Mouse (Mus musculus) T-helper 2 cell (primary cell): ENCODE data around the gene Scmh1.

ENCODE experiments used
- in situ Hi-C: fragments of 300-600 bp; cut with MboI, MseI; formaldehyde crosslinking; loops from one replicate; pipeline ENCODE4 v1.15.1; 2025; ENCODE audit warnings: high pct_unique_total_duplicates

The Scmh1 gene

DNA sequence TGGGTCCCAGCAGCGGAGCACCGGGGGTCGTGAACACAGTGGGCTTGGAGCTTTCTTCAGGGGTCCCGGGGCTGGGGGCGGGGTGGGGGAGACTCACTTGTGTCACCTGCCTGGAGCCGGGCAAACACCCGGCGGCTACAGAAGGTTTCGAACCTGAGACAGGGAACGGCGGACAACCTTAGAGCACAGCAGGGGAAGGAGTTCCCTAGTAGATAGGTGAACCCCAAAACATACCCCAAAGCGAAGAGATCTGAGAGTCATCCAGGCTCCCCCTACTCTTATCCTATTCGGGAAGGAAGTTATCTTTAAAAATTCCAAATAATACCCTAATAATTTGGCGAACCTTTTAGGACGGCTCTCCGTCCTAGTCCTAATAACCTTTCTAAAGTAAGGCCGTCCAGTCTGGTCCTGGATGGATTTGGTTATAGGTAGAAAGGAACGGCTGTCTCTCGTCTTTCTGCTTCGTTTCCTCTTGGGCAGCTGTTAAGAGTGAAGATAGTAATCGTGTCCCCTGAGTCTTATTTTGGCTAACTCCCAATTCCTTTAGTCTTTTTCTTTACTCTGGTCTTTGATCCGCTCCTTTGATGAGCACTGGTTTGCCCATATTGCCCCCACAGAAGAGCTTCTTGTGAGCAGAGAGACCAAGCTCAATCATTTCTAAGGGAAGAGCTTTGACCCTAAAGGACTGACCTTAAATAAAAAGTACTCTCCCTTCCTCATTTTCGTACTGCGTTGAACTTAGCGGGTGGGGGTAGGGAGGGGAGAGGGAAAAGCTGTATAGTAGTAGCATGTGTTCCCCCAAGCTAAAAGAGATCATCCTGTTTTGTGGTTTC lies 941 bp downstream of the Scmh1 start:
- in situ Hi-C loops, result no loop called here

DNA sequence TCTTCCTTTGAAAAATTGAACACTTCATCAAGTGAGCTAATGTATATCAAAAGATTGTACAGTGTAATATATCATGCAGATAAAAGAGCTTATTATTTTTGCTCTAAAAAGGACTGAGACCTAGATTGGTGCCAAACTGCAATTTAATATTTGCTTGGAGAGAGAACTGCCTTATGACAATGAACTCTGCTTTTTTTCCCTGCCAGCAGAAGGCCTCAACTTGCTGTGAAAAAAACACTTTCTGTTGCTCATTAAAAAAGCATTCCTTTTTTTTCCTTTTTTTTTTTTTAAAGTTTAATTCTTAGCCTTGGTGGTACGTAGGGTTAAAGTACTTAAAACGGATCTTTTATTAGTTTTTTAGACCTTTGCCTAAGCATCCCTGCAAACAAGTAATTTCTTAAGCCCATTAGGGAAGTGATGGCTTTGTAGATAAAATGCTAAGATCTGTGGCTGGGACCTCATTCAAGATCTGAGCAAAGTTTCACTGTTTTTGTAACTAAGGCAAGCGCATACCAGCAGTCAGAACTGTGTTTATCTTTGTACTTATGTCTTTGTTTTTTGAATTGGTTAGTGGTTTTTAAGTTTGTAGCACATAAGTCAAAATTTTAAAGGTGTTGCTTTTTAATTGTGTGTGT lies 1.7 kb downstream of the Scmh1 start:
- in situ Hi-C loops, result no loop called here

DNA sequence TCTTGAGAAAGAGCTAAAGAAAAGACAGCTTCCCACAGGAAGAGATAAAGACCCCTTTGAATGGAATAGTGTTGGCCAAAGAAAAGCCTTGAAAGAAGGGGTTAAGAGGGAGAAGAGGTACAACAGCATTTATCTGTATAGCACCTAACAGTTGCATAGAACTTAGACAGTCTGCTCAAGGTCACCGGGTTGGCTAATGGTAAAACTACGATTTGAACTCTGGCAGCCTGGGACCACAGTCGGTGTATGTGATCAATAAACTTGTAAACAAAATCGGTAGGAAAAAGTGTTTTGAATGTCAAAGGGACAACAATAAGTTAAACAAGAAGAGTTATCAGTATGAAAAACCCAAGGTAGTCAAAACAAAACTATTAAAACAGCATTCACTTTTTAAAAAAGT lies 13.0 kb downstream of the Scmh1 start:
- in situ Hi-C loops, result no loop called here

DNA sequence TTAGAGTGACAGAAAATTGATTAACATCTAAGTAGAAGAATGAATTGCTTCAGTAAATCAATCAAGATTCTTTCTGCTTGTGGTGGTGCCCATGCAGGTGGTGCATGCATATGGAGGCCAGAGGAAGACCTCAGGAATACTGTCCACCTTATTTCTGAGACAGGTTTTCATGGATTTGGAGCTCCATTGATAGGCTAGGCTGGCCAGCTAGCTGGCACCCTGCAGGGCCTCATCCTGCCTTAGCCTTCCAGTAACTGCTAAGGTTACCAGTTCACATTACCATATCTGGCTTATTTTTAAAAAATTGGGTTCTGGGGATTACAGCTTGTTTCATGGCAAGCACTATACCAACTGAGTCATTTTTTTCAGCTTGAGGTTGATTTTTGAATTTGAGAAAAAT lies 15.1 kb downstream of the Scmh1 start:
- in situ Hi-C loops, result loop anchor here (10.0 kb wide), 1 partner anchor 515 kb away; no protein-coding TSS in a partner anchor

DNA sequence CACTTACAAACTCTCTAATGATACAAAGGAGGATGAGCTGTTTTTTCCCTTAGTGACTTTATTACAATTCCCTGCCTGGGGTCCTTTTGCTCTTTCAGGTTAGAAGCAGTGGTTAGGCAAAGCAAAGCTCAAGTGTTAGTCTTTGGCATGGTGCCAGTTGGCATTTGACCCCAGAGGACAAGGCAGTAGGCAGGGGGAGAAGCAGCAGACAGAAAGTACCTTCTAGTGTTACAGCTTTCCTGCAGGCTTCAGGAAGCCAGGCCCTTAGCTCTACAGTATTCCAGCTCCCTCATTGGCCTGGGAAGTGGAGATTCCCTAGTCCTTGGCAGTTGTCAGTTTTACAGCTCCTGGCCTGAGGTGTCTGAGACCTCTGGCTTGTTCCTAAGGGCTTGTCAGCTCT lies 15.6 kb downstream of the Scmh1 start:
- in situ Hi-C loops, result loop anchor here (10.0 kb wide), 1 partner anchor 516 kb away; no protein-coding TSS in a partner anchor

DNA sequence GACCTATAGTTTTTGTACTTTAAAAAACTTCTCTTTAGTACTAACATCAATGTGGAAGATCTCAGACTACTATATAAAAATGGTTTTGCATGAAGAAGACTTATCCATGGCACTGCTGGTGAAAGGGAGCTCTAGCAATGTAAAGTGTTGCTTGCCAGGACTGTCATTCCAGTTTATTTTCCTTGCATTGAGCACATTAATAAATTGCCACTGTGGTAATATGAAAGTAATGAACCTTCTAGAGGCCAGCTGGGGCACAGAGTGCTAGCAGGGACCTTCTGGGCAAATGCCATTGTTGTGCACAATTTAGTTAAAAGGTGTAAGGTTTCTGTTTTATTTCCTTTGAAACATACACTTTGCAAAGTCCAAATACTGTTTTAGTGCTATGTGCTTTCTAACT lies 25.5 kb downstream of the Scmh1 start:
- in situ Hi-C loops, result no loop called here

DNA sequence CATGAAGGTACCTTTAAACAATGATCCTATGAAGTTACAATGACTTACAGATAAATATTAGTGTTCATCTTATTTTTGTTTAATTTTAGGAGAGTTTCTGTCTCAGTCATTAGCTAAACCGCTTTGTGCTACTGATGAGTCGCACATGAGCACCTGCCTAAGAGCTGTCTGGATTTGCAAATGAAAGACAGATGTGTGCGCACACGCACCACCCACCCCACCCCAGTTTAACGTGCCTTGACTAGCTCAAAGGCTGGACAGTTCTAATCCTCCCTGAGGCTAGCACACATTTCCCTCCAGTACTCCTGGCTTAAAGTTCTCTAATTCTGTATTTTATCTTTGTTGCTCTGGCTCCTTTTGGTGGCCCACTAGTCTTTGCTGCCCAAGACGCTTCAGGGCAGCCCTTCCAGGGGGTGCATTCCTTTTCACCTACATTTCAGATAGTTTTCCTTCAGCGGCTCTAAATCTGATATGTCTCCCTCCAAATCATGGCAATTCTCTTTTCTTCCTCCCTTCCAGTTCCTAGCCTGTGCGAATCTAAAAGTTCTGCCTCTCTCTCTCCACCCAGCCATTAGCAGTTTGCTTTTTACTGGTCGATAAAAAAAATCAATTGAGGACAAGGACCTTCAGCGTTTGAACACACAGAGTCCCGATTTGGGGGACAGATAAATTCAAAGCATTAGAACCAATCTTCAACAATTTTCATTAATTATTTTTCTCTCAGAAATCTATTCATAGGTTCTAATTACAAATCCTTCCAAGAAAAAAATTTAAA lies 27.7 kb downstream of the Scmh1 start:
- in situ Hi-C loops, result no loop called here

DNA sequence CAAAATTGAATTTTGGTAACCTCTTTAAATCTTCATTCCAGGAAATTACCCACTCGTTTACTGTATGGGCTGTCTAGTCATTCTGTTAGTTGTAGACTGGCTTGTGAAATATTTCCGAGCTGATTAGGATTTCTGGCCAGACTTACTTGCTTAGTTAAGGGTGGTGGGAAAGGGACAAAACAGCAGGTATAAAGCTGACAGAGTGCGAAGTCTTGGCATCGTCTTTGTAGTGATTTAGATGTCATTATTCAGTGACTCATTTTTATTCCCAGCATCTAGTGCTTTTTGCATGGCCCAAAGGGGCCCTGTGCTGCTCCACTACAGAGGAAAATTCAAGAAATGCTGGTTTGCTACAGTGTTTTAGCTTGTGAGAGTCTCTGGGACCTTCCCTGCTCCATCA lies 56.7 kb downstream of the Scmh1 start:
- in situ Hi-C loops, result no loop called here

DNA sequence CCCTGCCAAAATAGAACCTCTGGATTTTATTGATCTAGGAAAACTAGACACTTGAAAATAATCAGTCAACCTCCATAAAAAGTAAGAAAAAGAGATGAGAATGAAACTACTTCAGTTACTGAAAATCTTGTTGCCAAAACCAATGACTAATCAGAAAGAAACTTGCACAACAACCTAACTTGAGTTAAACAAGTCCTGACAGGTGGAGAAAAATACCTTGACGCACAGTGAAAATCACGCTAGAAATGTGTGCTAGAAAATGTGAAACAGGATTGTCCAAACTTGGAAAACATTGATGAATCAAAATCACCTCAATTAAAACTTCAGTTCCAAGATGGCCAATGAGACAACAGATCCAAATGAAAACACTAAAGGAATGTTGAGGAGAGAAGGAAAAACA lies 67.9 kb downstream of the Scmh1 start:
- in situ Hi-C loops, result no loop called here

DNA sequence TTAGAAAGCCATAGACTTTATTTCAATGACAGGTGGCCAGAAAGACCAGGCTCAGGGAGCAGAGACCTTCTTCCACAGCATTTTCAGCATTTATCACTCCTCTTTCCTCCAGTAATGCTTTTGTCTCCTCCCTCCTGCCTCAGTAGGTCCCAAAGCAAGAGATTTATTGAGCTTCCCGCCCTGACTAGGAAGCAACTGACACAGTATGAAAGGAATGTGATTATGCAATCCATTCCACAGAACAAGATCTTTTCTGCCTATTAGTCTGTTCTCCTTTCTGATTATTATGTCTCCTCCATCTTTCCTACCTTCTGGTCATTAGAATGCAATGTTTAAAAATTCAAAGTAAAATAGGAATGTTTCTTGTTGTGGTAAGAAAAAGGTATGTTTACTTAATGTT lies 82.6 kb downstream of the Scmh1 start:
- in situ Hi-C loops, result loop anchor here (25.0 kb wide), 1 partner anchor 1575 kb away; the partner anchor contains the start of gene Olfr1329

DNA sequence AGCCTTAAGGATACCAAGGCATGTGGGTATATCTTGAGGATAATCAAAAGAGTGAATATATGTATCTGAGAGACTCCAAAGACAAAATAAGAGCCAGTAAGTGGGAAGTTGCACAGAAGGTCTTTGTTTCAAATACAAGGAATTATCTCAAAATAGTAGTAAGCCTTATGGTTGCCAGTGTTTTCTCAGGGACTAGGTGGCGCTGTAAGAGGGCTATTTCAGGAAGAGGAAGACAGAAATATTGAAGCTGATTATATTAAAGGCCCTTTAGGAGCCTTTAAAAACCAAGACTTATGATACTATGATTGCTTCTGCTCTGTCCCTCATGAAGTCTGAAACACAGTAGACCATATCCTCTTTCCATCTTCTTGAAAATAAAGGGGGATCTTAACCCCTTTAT lies 101.9 kb downstream of the Scmh1 start:
- in situ Hi-C loops, result no loop called here

DNA sequence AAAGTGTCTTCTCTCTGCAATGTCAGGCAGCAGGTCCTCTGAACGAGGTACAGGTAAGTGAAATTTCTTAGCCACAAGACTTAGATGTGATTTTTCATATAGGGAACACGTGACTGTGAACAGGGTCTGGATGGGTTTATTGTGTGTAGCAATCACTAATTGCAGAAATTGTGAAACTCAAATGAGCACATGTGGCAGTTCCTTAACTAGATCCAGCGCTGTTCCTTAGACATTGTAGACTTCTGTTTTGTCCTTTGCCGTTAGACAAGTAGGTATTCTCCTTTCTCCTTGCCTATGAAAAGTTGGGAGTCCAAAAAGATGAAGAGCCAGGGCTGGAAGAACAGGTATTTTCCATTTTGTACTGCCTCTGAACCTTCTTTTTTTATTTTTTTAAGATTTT lies 106.1 kb downstream of the Scmh1 start:
- in situ Hi-C loops, result no loop called here

DNA sequence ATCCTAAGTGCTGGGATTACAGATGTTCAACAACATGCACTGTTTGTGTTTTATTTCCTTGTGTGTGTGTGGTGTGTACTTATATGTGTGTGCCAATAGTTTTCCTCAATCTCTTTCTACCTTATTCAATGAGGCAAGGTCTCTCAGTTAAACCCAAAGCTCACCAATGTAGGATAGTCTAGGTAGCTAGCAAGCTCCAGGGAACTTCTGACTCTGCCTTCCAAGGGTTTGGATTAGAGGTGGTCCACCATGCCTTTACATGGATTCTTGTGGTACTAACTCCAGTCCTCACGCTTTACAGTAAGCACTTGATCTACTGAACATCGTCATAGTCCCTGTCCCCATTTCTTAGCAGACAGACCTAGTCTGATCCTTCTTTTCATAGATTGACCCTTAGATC lies 109.3 kb downstream of the Scmh1 start:
- in situ Hi-C loops, result no loop called here

DNA sequence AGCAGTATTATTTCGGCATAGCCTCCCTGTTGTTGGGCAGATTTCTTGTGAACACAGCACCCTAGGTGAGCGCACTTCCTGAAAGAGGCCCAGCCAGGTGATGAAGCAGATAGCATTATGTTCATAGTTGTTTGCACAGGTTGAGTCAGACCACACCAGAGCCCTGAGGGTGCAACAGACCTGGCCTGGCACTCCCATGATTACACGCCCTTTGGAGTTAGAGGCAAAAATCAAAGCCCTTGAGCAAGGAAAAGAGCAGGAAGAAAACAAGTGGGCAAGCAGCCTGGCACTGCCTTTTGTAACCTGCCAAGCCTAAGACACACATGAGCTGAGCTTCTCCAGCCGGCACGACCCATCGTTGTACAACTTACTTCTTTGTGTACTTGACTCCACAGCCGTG lies 111.4 kb downstream of the Scmh1 start:
- in situ Hi-C loops, result no loop called here

DNA sequence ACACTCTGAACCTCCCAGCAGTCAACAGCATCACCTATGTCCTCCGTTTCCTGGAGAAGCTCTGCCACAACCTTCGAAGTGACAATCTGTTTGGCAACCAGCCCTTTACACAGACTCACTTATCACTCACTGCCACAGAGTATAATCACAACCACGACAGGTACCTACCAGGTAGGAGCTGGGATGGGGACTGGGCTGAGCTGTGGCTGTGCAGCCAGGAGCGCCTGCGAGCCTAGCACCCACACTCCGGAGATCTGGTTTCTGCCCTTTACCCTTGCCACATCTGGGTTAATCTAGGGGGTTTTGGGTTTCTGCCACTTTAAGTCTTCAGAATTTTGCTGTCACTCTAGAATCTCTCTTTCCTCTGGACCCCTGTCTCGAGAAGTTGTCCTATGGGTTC lies 111.8 kb downstream of the Scmh1 start:
- in situ Hi-C loops, result no loop called here

DNA sequence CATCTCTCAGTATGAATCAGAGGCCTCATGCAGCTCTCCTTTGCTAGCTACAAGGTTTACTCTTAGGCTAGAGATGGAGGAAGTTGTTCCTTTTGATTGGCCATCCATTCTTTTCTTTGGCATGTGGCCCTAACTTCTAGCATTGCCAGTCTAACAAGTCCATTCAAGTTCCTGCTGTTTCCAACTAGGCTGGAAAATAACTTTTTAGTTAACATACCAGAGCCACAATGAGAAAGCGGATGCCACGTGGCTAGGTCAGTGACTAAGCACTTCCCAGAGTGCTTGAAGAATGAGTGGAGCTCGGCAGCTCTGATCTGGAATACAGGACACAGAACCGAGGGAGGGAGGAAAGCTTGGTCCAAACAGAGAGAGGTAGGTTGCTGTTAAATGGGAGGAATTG lies 112.3 kb downstream of the Scmh1 start:
- in situ Hi-C loops, result no loop called here

DNA sequence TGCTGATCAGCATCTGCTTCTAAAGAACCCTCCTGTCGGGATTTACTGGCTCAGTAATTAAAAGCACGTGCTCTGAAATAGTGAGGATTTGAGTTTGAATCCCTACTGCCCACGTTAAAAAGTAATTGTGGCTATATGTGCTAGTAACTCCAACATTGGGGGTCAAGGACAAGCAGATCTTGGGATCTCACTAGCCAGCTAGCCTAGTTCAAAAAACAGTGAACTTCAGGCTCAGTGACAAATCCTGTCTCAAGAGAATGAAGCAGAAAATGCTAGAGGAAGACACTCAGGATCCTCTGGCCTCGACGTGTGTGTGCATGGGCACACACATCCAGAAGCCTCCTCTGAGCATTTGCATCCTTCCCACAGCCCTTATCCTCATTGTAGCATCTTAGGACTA lies 116.7 kb downstream of the Scmh1 start:
- in situ Hi-C loops, result no loop called here

DNA sequence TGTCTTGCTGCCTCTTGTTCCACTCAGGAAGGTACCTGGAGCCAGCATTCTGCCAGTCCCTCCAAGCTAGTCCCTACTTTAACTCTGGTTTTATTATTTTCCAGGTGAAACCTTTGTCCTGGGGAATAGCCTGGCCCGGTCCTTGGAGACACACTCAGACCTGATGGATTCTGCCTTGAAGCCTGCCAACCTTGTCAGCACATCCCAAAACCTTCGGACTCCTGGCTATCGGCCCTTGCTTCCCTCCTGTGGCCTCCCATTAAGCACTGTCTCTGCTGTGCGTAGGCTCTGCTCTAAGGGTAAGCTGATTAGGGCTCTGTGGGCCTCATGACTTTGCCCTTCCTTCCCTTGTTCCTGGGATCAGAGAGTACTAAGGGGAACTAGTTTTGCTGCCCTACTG lies 117.3 kb downstream of the Scmh1 start:
- in situ Hi-C loops, result no loop called here

DNA sequence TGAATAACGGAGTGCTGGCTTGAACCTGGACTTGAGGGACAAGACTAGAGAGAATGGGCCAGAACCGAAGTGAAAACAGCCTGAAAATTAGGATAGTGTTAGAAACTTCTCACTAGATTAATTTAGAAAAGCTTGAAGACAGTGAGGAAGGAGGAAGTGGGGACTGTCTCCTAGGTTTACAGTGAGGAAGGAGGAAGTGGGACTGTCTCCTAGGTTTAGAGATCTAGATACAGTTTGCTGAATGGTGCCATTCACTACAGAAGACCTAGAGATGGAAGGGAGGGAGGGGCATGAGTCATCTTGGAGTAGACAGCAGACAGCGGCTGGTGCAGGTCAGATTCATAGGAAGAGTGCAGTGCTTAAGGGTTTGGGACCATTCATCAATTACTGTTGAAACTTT lies 118.0 kb downstream of the Scmh1 start:
- in situ Hi-C loops, result no loop called here

DNA sequence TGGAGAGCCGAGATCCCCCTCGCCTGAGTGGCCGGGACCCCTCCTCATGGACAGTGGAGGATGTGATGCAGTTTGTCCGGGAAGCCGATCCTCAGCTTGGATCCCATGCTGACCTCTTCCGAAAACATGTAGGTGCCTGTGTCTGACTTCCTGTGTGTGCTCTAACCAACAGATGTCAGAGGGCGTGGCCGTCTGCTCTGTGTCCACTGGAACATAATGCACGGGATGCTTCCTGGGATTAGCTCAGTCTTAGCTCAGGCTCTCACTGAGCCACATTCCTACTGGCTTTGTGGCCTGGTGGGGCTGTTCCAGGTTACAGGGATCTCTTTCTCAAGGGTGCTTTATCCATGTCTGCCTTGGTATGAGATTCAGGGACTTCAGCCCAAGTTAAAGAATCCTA lies 123.1 kb downstream of the Scmh1 start:
- in situ Hi-C loops, result no loop called here

DNA sequence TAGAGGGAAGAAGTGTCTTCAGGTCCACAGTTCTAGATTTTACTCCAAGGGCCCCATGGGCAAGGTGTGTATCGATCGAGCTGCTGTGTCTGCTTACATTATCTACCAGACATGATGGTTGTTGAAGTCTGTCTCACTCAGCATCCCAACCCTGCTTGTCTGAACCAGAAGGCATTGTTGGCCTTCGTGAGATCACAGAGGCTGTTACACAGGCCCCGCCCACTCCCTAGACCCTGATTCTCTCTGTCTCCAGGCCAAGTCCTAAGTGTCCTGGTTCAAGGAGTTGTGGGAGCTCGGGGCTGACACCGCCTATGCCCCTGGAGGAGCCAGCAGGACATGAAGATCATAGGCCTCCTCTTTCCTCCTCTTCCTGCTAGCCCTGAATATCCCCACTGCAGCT lies 126.9 kb downstream of the Scmh1 start, which contains the start of gene Slfnl1:
TSS of gene Slfnl1 (plus strand) at position 246 of the 400 bp plus-strand sequence.
- in situ Hi-C loops, result no loop called here

DNA sequence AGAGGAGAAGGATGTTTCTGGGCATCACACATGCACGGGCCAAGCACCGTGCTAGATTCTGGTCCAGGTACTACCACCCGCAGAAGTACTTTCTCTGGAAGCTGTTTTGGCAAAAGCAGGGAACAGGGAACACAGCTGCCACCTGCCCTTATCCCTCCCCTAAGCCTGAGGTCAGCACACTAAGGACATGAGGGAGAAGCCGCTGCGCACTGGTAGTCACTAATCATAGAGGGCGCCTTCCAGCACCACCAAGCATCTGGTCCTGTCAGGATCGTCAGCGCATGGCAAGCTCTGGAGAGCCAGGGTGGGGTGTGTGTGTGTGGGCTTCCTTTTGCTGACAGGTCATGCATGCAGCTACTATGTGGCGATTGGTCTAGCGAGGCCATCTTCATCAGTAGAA lies 133.6 kb downstream of the Scmh1 start:
- in situ Hi-C loops, result no loop called here
